Mouse (Mus musculus) urinary bladder, postnatal 4 days (tissue): ENCODE results near the gene Tnnc2.

ENCODE experiments used
- DNase-seq, 2 experiments: peaks; one replicate each; pipeline ENCODE4 v3.0.0; 2021 to 2022; ENCODE audit warnings: low spot score in 2 of 2

Gene Tnnc2

DNA sequence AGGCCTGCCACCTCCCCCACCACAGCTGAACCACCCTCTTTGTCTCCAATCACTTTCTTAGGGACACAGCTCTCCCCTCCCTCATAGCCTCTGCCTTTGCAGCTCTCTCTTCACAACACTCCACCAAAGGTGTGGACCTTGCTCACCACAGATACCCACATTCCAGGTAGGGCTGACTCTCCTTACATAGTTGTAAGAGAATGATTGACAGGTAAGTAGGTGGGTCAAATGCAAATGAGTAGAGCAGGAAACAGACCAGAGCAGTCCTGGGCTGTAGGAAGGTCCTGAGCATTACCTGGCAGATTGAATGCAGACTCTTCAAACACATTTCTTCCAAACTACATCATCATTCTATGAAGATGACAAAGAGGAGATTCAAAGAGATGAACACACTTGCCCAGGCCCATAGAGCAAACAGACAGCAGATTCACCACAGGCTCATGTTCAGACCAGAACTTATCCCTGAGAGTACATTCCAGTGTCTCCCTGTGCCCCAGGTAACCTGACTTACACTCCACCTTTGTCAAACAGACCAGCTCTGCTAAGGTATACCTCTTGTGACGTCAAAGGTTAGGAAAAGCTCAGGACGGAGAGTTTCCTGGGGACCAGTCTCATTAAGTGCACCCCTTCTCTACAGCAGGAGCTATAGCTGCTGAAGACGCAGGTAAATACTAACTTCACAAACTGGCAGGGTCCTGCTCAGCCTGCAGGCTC lies 42.2 kb downstream of the Tnnc2 start:
- no peak for DNase-seq

DNA sequence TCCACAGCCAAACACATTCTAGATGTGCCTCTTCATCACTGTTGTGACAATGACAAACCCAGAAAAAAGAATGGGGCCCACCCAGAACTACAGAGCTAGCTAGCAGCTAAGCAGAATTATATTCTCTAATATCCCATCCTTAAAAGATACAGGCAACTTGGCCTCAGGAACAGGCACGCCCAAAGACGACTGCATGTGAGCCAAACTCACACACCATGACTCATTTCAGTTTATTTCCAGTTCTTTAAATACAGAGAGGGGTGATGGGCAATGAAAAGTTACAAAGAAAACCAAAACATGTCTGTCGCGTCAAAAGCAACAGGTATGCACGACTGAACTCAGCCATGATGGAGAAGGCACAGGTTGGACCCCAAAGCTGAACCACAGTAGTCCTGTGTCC lies 44.3 kb downstream of the Tnnc2 start:
- no peak for DNase-seq

DNA sequence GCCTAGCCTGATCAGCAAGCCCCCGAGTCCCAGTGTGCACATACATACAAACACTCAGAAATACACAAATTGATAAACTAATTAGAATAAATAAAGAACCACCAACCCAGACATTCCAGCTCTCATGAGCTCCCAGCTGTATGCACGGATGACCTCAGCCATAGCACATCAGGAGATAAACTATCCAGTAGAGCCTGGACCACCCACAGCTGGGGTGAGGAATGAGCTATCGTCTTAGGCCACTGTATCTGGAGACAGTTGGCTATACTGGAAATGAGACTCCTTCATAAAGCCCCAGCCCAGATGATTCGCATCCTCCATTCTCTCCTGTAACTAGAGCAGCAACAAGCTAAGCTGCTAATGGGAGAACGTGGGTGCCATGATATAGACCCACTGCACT lies 44.9 kb downstream of the Tnnc2 start:
- DNase-seq = no peak

DNA sequence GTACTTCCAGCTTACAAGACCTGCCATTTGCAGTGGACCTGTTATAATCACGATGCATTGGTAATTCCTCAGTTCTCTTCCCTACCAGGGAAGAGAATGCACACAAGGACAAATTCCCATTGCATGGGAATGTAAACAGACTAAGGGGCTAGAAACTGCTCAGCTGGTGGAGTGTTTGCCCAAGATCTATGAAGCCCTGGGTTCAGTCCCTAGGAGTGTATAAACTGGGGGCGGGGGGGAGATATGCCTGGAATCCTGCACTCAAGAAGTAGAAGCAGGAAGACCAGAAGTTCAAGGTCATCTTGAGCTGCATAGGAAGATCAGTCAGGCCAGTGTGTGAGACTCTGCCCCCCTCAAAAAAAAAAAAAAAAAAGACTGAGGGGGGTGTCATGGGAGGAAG lies 46.5 kb downstream of the Tnnc2 start:
- DNase-seq = no peak

DNA sequence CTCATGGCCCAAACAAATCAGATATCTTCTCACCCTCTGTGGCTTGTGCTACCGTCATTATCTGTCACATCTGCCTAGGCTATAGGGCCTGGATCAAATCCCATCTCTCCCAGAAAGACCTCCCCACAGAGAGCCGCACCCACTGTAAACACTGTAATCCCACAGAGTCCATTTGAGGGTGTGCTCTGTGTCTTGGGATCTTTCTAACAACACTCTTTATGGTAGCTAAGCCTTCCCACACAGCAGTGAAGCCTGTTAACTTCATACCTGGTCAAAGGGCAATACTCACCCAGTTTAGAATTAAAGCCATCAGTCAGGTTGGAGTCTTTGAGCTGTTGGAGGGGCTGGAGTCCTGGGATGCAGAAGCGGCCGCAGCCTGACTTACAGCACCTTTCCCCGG lies 48.0 kb downstream of the Tnnc2 start:
- no peak for DNase-seq
